Mouse (Mus musculus) limb, embryonic 13.5 days (tissue): ENCODE results near the gene Htra1. TPM values are rescaled to one million over a fixed set of nuclear protein-coding genes. Genes with fewer than 3 reads are reported as not detected.

ENCODE experiments used
- ATAC-seq: fragments of 200-750 bp; cut with Nextera tagmentation; 2 replicates; pipeline ENCODE4 v1.8.0; 2017; ENCODE audit warnings: low read depth, moderate number of reproducible peaks, moderate TSS enrichment; ENCODE audit not compliant: low FRiP score
- H3K27ac ChIP-seq: fragments of 300-500 bp; sonication (generic); 2 replicates; pipeline ENCODE4 v1.5.1; 2015; ENCODE audit warnings: inconsistent platforms, mild to moderate bottlenecking, moderate library complexity
- H3K27me3 ChIP-seq: fragments of 300-500 bp; sonication (generic); 2 replicates; pipeline ENCODE4 v1.6.1; 2015; ENCODE audit warnings: mild to moderate bottlenecking, inconsistent platforms
- H3K36me3 ChIP-seq: fragments of 300-500 bp; sonication (generic); 2 replicates; pipeline ENCODE4 v1.6.1; 2015; ENCODE audit warnings: inconsistent platforms, mild to moderate bottlenecking, moderate library complexity
- H3K4me1 ChIP-seq: fragments of 300-500 bp; sonication (generic); 2 replicates; pipeline ENCODE4 v1.6.1; 2015; ENCODE audit warnings: inconsistent platforms
- H3K4me2 ChIP-seq: fragments of 300-500 bp; sonication (generic); replicated peaks from 2 replicates; pipeline ENCODE4 v1.6.1; 2015; ENCODE audit warnings: inconsistent platforms, mild to moderate bottlenecking, moderate library complexity
- H3K4me3 ChIP-seq: fragments of 300-500 bp; sonication (generic); 2 replicates; pipeline ENCODE4 v1.5.1; 2015; ENCODE audit warnings: moderate library complexity, mild to moderate bottlenecking, inconsistent platforms
- H3K9ac ChIP-seq: fragments of 300-500 bp; sonication (generic); 2 replicates; pipeline ENCODE4 v1.6.1; 2015; ENCODE audit warnings: mild to moderate bottlenecking, inconsistent platforms
- H3K9me3 ChIP-seq: fragments of 300-500 bp; sonication (generic); 2 replicates; pipeline ENCODE4 v1.6.1; 2016; ENCODE audit warnings: inconsistent platforms
- WGBS: fragments of 180-500 bp; shearing (Covaris S2); methylation state at CpG from one replicate; pipeline ENCODE4 v1.1.7; 2015; 5-methylcytosine and 5-hydroxymethylcytosine counted together
- polyA plus RNA-seq: library from polyadenylated mRNA; unstranded; fragments of >200 nt; fragmentation: Nextera tagmentation; extraction: Ambion mirVana; gene quantifications from 2 replicates; pipeline ENCODE4 v1.2.1, GENCODE M21; 2015

Htra1 gene
- polyA plus RNA-seq, 1 experiment from 2014 or later = 87.6 TPM

DNA sequence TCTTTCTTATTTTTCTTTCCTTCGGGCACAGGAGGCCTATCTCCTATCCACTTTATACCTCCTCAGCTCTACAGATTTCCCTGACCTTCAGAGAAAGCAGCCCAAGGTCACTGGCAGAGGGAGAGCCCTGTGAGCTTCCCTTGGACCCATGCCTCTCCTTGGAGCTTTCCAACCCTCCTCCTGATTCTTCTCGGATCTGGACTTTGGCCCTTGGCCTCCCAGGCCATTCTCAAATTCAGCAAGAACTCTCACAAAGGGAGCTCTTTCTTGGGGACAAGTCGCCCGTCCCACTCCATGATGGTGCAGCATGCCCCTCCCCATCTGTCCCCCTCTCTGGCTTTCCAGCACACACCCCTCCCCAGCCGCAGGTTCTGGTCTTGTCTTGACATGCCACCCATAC lies 15.1 kb downstream of the Htra1 start:
- Histone ChIP-seq H3K4me2 (no peak overlapping the region), H3K27me3 (no peaks in the 10 kb centered on the region), H3K4me1 (peaks cover 14% of the 10 kb centered on the region), H3K9me3 (peaks cover 4% of the 10 kb centered on the region; the same call in 1 of the 2 replicates), H3K36me3 (no peaks in the 10 kb centered on the region), H3K9ac (no peak overlapping the region), H3K4me3 (no peak overlapping the region), H3K27ac (0 out of 2 replicates have a peak overlapping the region, but pooled peaks have one; percentile 15)
- ATAC-seq = no peak
- WGBS = 84% methylated on average over 5 of the region's 5 CpGs

DNA sequence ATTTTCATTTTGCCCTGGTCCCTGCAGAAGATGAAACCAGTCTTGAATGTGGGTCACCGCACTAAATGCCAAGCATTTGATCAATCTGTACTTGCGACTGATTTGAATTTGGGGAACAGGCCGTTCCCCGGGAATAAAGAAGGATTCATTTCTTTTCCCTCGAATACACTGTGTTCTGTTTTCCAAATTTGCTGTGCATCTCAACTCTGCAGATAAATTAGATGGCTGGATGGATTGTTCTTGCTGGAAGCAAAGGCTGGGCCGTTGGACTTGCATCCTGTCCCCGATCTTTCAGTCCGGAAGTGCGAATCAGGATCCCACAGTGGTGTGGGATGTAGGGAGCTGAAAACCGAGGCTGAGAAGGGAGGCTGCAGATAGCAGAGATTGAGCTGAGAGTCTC lies 17.5 kb downstream of the Htra1 start:
- Histone ChIP-seq H3K9ac (no peak overlapping the region), H3K4me1 (peaks cover 10% of the 10 kb centered on the region), H3K4me2 (no peak overlapping the region), H3K9me3 (peaks cover 7% of the 10 kb centered on the region; the same call in 1 of the 2 replicates), H3K36me3 (no peaks in the 10 kb centered on the region), H3K4me3 (no peak overlapping the region), H3K27me3 (no peaks in the 10 kb centered on the region), H3K27ac (no peak overlapping the region)
- no peak for ATAC-seq
- 88% methylated on average over 10 of the region's 10 CpGs for WGBS

DNA sequence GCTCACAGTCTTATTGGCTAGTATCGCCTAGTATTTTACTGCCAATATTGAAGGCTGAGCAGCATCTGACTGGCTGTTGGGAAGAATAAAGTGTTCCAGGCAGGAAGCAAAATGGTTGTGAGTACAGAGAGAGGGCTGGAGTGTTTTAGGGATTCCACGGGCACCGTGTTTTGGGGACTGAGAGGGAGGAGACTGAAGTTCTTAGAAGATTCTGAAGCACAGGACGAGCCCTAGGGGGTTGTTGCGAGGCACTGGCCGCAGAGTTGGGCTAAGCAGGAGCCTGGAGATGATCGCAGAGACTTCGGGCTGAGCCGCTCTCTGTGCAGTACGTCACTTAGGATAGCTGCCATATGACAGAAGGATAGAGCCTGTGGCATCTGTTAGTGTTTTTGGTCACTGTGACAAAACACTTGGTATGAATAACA lies 18.3 kb downstream of the Htra1 start:
- no peak; the same call in 1 of the 2 replicates for ATAC-seq
- Histone ChIP-seq H3K4me2 (no peak overlapping the region), H3K4me3 (no peak overlapping the region), H3K36me3 (no peaks in the 10 kb centered on the region), H3K27me3 (no peaks in the 10 kb centered on the region), H3K4me1 (peaks cover 4% of the 10 kb centered on the region), H3K9ac (no peak overlapping the region), H3K9me3 (peaks cover 7% of the 10 kb centered on the region; the same call in 1 of the 2 replicates), H3K27ac (no peak overlapping the region)
- 72% methylated on average over 10 of the region's 10 CpGs for WGBS

DNA sequence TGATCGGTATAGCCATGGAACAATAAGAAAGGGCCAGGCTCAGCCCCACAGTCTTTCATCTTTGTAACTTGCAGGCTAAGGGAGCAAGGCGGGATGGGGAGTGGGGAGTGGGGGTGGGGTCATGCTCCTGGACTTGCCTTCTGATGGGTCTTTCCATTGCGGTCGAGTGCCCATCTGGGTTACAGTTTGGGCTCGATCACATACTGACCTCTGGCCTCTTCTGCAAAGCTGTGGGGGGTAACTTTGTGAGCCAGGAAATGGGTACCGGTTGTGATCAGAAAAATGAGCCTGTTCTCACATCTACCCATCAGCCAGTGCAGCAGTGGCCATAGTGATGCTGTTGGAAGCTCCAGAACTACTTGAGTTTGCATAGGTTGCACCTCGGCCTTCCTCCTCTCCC lies 22.6 kb downstream of the Htra1 start:
- no peak overlapping the region for H3K9ac ChIP-seq
- no peaks in the 10 kb centered on the region for H3K36me3 ChIP-seq
- 68% methylated on average over 7 of the region's 7 CpGs for WGBS
- H3K4me3 ChIP-seq = no peak overlapping the region
- H3K27me3 ChIP-seq = no peaks in the 10 kb centered on the region
- H3K27ac ChIP-seq = no peak overlapping the region
- peaks cover 30% of the 10 kb centered on the region for H3K4me1 ChIP-seq
- H3K4me2 ChIP-seq = no peak overlapping the region
- ATAC-seq = no peak
- H3K9me3 ChIP-seq = peaks cover 7% of the 10 kb centered on the region; the same call in 1 of the 2 replicates

DNA sequence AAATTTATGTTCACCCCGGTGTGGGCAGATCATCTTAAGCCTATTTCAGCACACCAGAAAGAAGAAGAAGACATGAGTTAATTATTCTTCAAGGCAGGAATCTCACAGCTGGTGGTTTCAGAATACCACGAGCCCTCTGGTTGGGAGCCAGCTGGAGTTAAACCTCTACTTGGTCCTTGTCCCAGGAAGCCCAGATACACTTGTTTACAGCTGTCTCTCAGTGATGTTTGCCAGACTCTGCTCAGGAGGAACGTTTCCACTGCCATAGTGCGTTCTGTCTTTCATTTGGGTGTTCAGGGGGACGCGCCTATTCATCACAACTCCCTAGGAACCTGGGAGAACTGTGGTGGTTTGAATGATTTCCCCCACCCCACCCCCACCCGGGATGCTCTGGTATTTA lies 24.0 kb downstream of the Htra1 start:
- Histone ChIP-seq H3K9ac (no peak overlapping the region), H3K9me3 (peaks cover 7% of the 10 kb centered on the region; the same call in 1 of the 2 replicates), H3K27ac (peak overlapping the region; percentile 15; the same call in 1 of the 2 replicates), H3K4me1 (peaks cover 35% of the 10 kb centered on the region), H3K27me3 (no peaks in the 10 kb centered on the region), H3K4me2 (no peak overlapping the region), H3K36me3 (no peaks in the 10 kb centered on the region), H3K4me3 (no peak overlapping the region)
- ATAC-seq = no peak
- 28% methylated on average over 7 of the region's 7 CpGs for WGBS

DNA sequence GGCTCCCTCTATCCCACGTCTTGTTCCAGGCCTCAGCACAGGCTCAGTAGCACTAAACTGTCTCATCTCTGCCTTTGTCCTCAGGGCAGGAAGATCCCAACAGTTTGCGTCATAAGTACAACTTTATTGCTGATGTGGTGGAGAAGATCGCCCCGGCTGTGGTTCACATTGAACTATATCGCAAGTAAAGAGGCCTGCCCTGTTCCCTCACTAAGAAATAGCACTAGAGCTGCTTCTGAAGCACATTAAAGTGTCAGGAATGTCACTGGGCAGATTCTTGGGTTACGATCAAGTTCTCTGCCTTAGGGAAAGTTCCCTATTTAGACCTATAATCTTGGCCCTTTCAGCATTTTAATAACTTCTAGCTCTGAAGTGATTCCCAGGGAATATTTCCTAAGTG lies 25.5 kb downstream of the Htra1 start:
- WGBS = 43% methylated on average over 6 of the region's 6 CpGs
- peak overlapping the region; percentile 48; the same call in 1 of the 2 replicates for H3K27ac ChIP-seq

DNA sequence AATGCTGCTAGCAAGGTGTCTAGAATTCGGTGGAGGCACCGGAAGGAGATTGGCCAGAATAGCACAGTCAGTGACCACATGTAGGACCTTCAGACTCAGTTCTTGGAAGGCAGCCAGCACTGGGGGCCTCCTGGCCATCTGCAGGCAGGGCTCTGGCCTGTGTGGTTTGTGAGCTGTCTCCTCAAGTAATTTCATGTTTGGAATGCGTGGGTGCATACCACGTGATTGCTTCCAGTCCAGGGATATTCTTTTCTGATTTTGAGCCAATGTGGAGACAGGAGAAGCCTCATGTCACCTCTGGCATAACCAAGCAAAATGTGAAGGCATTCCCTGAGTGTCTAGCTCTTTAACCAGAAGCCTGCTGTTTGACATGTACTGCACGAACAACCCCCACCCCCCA lies 28.8 kb downstream of the Htra1 start:
- Histone ChIP-seq H3K4me1 (peaks cover 77% of the 10 kb centered on the region), H3K27me3 (no peaks in the 10 kb centered on the region), H3K27ac (peak overlapping the region; percentile 88), H3K36me3 (no peaks in the 10 kb centered on the region), H3K9ac (no peak overlapping the region), H3K9me3 (no peaks in the 10 kb centered on the region), H3K4me3 (no peak overlapping the region), H3K4me2 (no peak overlapping the region)
- 0 out of 2 replicates have a peak, but pooled peaks have one; percentile 17 for ATAC-seq
- WGBS = 17% methylated on average over 5 of the region's 5 CpGs

More for the DNA sequence above, 25.5 kb downstream of the Htra1 start:
- Histone ChIP-seq H3K36me3 (no peaks in the 10 kb centered on the region), H3K9ac (no peak overlapping the region), H3K27me3 (no peaks in the 10 kb centered on the region), H3K4me3 (no peak overlapping the region), H3K4me2 (no peak overlapping the region), H3K4me1 (peaks cover 51% of the 10 kb centered on the region), H3K9me3 (no peaks in the 10 kb centered on the region)
- no peak for ATAC-seq

DNA sequence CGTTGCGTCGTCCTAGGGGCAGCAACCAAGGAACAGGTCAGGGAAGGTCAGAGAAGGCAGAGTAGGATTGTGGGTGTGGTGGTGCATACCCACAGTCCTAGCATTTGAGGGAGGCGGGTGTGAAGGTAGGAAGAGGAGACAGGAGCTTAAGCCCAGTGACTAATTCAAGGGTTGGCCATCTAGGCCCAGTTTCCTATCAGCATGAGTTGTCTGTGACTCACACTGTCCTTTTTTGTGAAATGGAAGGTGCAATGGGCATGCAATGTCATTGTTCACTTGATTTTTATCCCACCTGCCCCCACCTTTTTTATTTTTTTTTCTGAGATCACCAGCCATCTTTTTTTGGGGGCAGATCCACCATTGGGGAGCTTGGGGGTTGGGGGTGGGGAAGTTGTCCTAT lies 29.5 kb downstream of the Htra1 start:
- Histone ChIP-seq H3K27ac (peak overlapping the region; percentile 88), H3K36me3 (no peaks in the 10 kb centered on the region), H3K9me3 (no peaks in the 10 kb centered on the region), H3K9ac (no peak overlapping the region), H3K27me3 (no peaks in the 10 kb centered on the region), H3K4me2 (no peak overlapping the region), H3K4me1 (peaks cover 74% of the 10 kb centered on the region), H3K4me3 (no peak overlapping the region)
- WGBS = 90% methylated on average over 4 of the region's 4 CpGs
- no peak for ATAC-seq

DNA sequence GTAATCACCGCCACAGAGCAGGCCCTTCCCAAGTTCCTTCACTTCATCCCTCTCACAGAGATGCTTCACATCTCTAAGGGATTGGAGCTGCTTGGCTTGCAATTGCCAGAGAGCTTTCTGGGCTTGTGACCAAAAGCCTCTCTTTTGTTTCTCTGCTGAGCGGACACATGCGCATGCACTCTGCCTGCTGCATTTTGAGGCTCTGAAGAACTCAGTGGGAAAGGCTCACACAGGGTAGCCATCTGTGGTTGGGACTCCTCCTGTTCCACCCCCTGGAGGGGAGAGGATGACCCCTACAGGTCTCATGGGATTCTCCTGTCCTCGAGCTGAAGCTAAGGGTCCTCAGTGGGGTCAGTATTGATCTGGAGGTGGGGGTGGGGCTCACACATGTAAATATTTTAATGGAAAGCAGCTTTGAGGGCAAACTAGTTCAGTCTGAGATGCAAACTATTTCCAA lies 30.0 kb downstream of the Htra1 start:
- peaks cover 69% of the 10 kb centered on the region for H3K4me1 ChIP-seq
- H3K27ac ChIP-seq = peak overlapping the region; percentile 88
- H3K9ac ChIP-seq = no peak overlapping the region
- 53% methylated on average over 4 of the region's 4 CpGs for WGBS
- H3K9me3 ChIP-seq = no peaks in the 10 kb centered on the region
- no peaks in the 10 kb centered on the region for H3K36me3 ChIP-seq
- ATAC-seq = peak; percentile 55
- H3K4me3 ChIP-seq = no peak overlapping the region
- H3K4me2 ChIP-seq = 0 out of 2 replicates have a peak overlapping the region, but pooled peaks have one; percentile 10
- H3K27me3 ChIP-seq = no peaks in the 10 kb centered on the region

DNA sequence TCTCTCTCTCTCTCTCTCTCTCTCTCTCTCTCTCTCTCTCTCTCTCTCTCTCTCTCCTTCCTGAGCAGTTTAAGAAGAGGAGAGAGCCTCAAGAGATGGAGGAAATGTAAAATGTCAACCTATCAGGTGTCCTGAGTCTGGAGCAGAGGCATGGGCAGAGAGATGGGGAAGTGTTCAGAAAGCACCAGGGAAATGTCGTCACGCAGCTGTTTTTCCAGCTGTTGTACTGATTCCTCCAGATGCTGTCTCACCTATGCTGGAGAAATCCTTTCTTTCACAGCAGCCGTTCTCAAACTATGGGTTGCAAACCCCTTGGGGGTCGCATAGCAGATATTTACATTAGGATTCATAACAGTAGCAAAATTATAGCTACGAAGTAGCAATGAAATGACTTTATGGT lies 30.5 kb downstream of the Htra1 start:
- H3K4me2 ChIP-seq = 0 out of 2 replicates have a peak overlapping the region, but pooled peaks have one; percentile 10
- ATAC-seq = peak; percentile 55; the same call in 1 of the 2 replicates
- no peaks in the 10 kb centered on the region for H3K9me3 ChIP-seq
- 34% methylated on average over 5 of the region's 5 CpGs for WGBS
- peaks cover 64% of the 10 kb centered on the region for H3K4me1 ChIP-seq
- H3K27me3 ChIP-seq = no peaks in the 10 kb centered on the region
- H3K36me3 ChIP-seq = no peaks in the 10 kb centered on the region
- peak overlapping the region; percentile 13; the same call in 1 of the 2 replicates for H3K9ac ChIP-seq
- peak overlapping the region; percentile 88 for H3K27ac ChIP-seq
- H3K4me3 ChIP-seq = no peak overlapping the region

DNA sequence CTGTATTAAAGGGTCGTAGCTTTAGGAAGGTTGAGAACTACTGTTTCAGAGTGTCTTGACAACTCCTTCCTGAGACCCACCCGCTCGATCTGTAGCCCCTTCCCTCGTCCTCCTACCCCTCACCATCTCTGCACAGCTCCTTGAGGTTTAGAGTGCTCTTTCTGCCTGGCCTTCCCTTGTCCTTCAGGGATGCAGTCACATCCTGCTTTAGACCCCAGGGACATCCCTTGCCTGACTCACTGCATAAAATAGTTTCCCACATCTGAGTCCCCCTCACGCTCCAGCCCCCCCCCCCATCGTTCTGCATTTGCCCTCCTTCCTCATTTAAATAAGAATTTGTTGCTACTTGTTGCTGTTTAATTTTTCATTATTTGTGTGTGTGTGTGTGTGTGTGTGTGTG lies 31.0 kb downstream of the Htra1 start:
- WGBS = 60% methylated on average over 6 of the region's 6 CpGs
- H3K4me2 ChIP-seq = no peak overlapping the region; the same call in 1 of the 2 replicates
- H3K4me3 ChIP-seq = no peak overlapping the region

DNA sequence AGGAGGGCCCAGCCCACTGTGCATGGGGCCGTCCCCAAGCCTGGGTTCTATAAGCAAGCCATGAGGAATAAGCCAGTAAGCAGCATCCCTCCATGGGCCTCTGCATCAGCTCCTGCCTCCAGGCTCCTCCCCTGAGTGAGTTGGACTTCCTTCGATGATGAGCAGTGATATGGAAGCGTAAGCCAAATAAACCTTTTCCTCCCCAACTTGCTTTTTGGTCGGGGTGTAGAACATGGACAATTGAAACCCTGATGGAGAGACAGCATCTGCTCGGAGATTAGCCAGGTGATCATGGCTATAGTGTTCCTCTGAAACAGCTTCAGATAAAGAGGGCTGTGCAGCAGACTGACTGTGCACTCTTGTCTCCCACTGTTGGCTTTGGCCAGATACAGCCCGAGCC lies 32.0 kb downstream of the Htra1 start:
- ATAC-seq = no peak
- Histone ChIP-seq H3K4me2 (no peak overlapping the region), H3K9ac (no peak overlapping the region), H3K4me1 (peaks cover 63% of the 10 kb centered on the region), H3K27me3 (no peaks in the 10 kb centered on the region), H3K36me3 (no peaks in the 10 kb centered on the region), H3K27ac (no peak overlapping the region; the same call in 1 of the 2 replicates), H3K4me3 (no peak overlapping the region), H3K9me3 (no peaks in the 10 kb centered on the region)
- 85% methylated on average over 6 of the region's 6 CpGs for WGBS

More for the DNA sequence above, 31.0 kb downstream of the Htra1 start:
- H3K27me3 ChIP-seq = no peaks in the 10 kb centered on the region
- no peaks in the 10 kb centered on the region for H3K9me3 ChIP-seq
- no peak for ATAC-seq
- H3K4me1 ChIP-seq = peaks cover 60% of the 10 kb centered on the region
- peak overlapping the region; percentile 13; the same call in 1 of the 2 replicates for H3K9ac ChIP-seq
- H3K27ac ChIP-seq = peak overlapping the region; percentile 88; the same call in 1 of the 2 replicates
- H3K36me3 ChIP-seq = no peaks in the 10 kb centered on the region

DNA sequence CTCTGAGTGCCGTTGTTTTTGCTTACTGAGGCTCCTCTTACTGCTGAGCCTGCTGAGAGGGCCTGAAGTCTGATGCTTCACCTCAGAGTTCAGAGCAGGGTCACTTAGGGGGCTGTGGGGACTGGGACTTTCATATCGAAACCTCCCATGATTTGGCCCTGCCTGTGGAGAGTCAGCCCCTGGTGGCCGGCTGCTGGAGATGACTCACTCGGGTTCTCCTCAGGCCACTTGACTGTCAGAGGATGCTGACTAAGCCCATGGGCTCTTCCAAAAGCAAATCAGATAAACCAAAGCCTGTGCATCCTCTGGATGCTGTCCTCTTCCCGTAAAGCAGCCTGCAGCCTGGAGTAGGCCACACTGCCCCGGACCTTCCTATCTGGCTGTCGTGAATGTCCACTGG lies 32.6 kb downstream of the Htra1 start:
- peak overlapping the region; percentile 45; the same call in 1 of the 2 replicates for H3K27ac ChIP-seq

More for the DNA sequence above, 32.6 kb downstream of the Htra1 start:
- H3K4me1 ChIP-seq = peaks cover 69% of the 10 kb centered on the region
- H3K27me3 ChIP-seq = no peaks in the 10 kb centered on the region
- no peak overlapping the region for H3K9ac ChIP-seq
- H3K4me2 ChIP-seq = no peak overlapping the region
- no peak overlapping the region for H3K4me3 ChIP-seq
- H3K9me3 ChIP-seq = no peaks in the 10 kb centered on the region
- ATAC-seq = no peak
- H3K36me3 ChIP-seq = no peaks in the 10 kb centered on the region
- WGBS = 59% methylated on average over 7 of the region's 7 CpGs
